Mouse (Mus musculus) embryonic fibroblast, embryonic 13.5 days (primary cell): ENCODE measurements around the gene Defb42. TPM values are rescaled to one million over a fixed set of nuclear protein-coding genes. Genes with fewer than 3 reads are reported as not detected.

Experiments
- H3K27ac ChIP-seq: 2 replicates; pipeline ENCODE4 v1.5.1; 2012; ENCODE audit warnings: low read length, control low read depth, inconsistent platforms; ENCODE audit not compliant: insufficient read depth
- H3K4me1 ChIP-seq: 2 replicates; pipeline ENCODE4 v1.6.1; 2011; ENCODE audit warnings: low read length; ENCODE audit not compliant: control insufficient read depth, insufficient read depth
- H3K4me3 ChIP-seq: 2 replicates; pipeline ENCODE4 v1.5.1; 2011; ENCODE audit warnings: mild to moderate bottlenecking, control low read depth, low read length; ENCODE audit not compliant: insufficient read depth
- CTCF ChIP-seq: IDR thresholded peaks from 2 replicates; pipeline ENCODE4 v1.5.1; 2011; ENCODE audit warnings: mild to moderate bottlenecking, control low read depth, low read length, moderate library complexity, borderline replicate concordance; ENCODE audit not compliant: insufficient read depth
- POLR2A ChIP-seq: IDR thresholded peaks from 2 replicates; pipeline ENCODE4 v1.6.1; 2011; ENCODE audit warnings: low read depth, mild to moderate bottlenecking, control low read depth, low read length, moderate library complexity
- polyA plus RNA-seq: library from polyadenylated mRNA; stranded (reverse); fragments of >200 nt; gene quantifications from 2 replicates; pipeline ENCODE4 v1.2.4, GENCODE M21; 2011; ENCODE audit warnings: low read depth; ENCODE audit not compliant: missing spikeins, insufficient read length

Defb42 gene
- polyA plus RNA-seq, 1 experiment = not detected

GRCm38 (mm10) chr14:63054729-63055128 is 7.9 kb downstream of the Defb42 start:
- no peak for TF ChIP-seq POLR2A
- TF ChIP-seq CTCF = 0 out of 2 replicates have a peak, but pooled peaks have one; percentile 5
- H3K4me1 ChIP-seq = no peaks in the 10 kb centered on the region
- no peak overlapping the region for H3K27ac ChIP-seq
- H3K4me3 ChIP-seq = no peak overlapping the region

GRCm38 (mm10) chr14:63060361-63060760 is 13.6 kb downstream of the Defb42 start:
- TF ChIP-seq POLR2A (no peak), CTCF (no peak)
- no peaks in the 10 kb centered on the region for H3K4me1 ChIP-seq
- H3K4me3 ChIP-seq = no peak overlapping the region

GRCm38 (mm10) chr14:63062184-63062583 is 15.4 kb downstream of the Defb42 start:
- H3K4me1 ChIP-seq = no peaks in the 10 kb centered on the region

More at GRCm38 (mm10) chr14:63060361-63060760, 13.6 kb downstream of the Defb42 start:
- H3K27ac ChIP-seq = no peak overlapping the region

GRCm38 (mm10) chr14:63065391-63065790 is 18.6 kb downstream of the Defb42 start:
- no peaks in the 10 kb centered on the region for H3K4me1 ChIP-seq
- H3K4me3 ChIP-seq = no peak overlapping the region
- no peak overlapping the region for H3K27ac ChIP-seq
- TF ChIP-seq POLR2A (no peak), CTCF (no peak)

More at GRCm38 (mm10) chr14:63062184-63062583, 15.4 kb downstream of the Defb42 start:
- TF ChIP-seq POLR2A = no peak
- TF ChIP-seq CTCF = no peak
- Histone ChIP-seq H3K4me3 (no peak overlapping the region), H3K27ac (no peak overlapping the region)

- TF ChIP-seq POLR2A (no peak), CTCF (peak; percentile 41; the same call in 1 of the 2 replicates)
- Histone ChIP-seq H3K27ac (no peak overlapping the region), H3K4me3 (no peak overlapping the region), H3K4me1 (no peaks in the 10 kb centered on the region)
Observed at GRCm38 (mm10) chr14:63066630-63067310, 20.0 kb downstream of the Defb42 start.

- H3K4me3 ChIP-seq = no peak overlapping the region
- no peaks in the 10 kb centered on the region for H3K4me1 ChIP-seq
- no peak overlapping the region for H3K27ac ChIP-seq
- TF ChIP-seq POLR2A (no peak), CTCF (no peak)
Observed at GRCm38 (mm10) chr14:63067708-63068107, 20.9 kb downstream of the Defb42 start.

Other genes with a start within 250 kb of the Defb42 start
- gene Wdfy2, start 209.3 kb upstream of the Defb42 start, polyA plus RNA-seq = 15.1 and 17.5 TPM in 2 replicates
- gene Defb48, start 62.5 kb upstream of the Defb42 start, polyA plus RNA-seq = not detected in 2 replicates
- not detected in 2 replicates for gene Defb47, start 48.9 kb upstream of the Defb42 start, polyA plus RNA-seq
- gene Defb43, start 35.2 kb upstream of the Defb42 start, polyA plus RNA-seq = not detected in 2 replicates
- gene Defb30, start 3.0 kb downstream of the Defb42 start, polyA plus RNA-seq = not detected in 2 replicates